Mouse (Mus musculus) left cerebral cortex, adult 18-20 months (tissue): ENCODE measurements at regions not wholly inside any gene's neighbourhood (a gene's known extent, or its start where the extent isn't known, plus 50 kb on each side); places are given as distances from the start of the nearest gene placed in this dataset.

ENCODE experiments used
- DNase-seq, 2 experiments: peaks; one replicate each; pipeline ENCODE4 v3.0.0; 2021 to 2022; ENCODE audit warnings: low spot score in 2 of 2, mixed read lengths in 1 of 2

GRCm38 (mm10) chr6:143615361-143615760, 448.3 kb downstream of the Etnk1 start:
- DNase-seq = no peak

- DNase-seq = no peak
Measured at GRCm38 (mm10) chr6:143616386-143616785, 449.4 kb downstream of the Etnk1 start.

- no peak for DNase-seq
Measured at GRCm38 (mm10) chr6:143618558-143618957, 451.5 kb downstream of the Etnk1 start.

GRCm38 (mm10) chr6:143620583-143620982, 453.6 kb downstream of the Etnk1 start:
- no peak for DNase-seq

GRCm38 (mm10) chr6:143622161-143622560, 455.1 kb downstream of the Etnk1 start:
- no peak for DNase-seq

- no peak for DNase-seq
Measured at GRCm38 (mm10) chr6:143624901-143625300, 457.9 kb downstream of the Etnk1 start.

- DNase-seq = no peak
Measured at GRCm38 (mm10) chr6:143631581-143631980, 464.6 kb downstream of the Etnk1 start.

- no peak for DNase-seq
Measured at GRCm38 (mm10) chr6:143633710-143634109, 466.7 kb downstream of the Etnk1 start.

GRCm38 (mm10) chr6:143634334-143634733, 467.3 kb downstream of the Etnk1 start:
- DNase-seq = no peak

GRCm38 (mm10) chr6:143635043-143635442, 468.0 kb downstream of the Etnk1 start:
- DNase-seq = no peak

- DNase-seq = no peak
Measured at GRCm38 (mm10) chr6:143640652-143641051, 473.6 kb downstream of the Etnk1 start.

GRCm38 (mm10) chr6:143642052-143642451, 475.0 kb downstream of the Etnk1 start:
- DNase-seq = no peak

- no peak for DNase-seq
Measured at GRCm38 (mm10) chr6:143645989-143646388, 479.0 kb downstream of the Etnk1 start.

- no peak for DNase-seq
Measured at GRCm38 (mm10) chr6:143648501-143648900, 481.5 kb downstream of the Etnk1 start.

- peak; percentile 17 to 31 for DNase-seq
Measured at GRCm38 (mm10) chr6:143656576-143656975, 489.6 kb downstream of the Etnk1 start.

GRCm38 (mm10) chr6:143660837-143661236, 493.8 kb downstream of the Etnk1 start:
- no peak for DNase-seq

- peak in 1 of 2 experiments; percentile 6 for DNase-seq
Measured at GRCm38 (mm10) chr6:143663306-143663705, 496.3 kb downstream of the Etnk1 start.

GRCm38 (mm10) chr6:143665374-143665773, 498.4 kb downstream of the Etnk1 start:
- no peak for DNase-seq

GRCm38 (mm10) chr6:143668551-143668950, 501.5 kb downstream of the Etnk1 start:
- no peak for DNase-seq

- no peak for DNase-seq
Measured at GRCm38 (mm10) chr6:143669446-143670130, 502.6 kb downstream of the Etnk1 start.

- DNase-seq = no peak
Measured at GRCm38 (mm10) chr6:143690131-143690530, 523.1 kb downstream of the Etnk1 start.

GRCm38 (mm10) chr6:143690866-143691265, 523.8 kb downstream of the Etnk1 start:
- DNase-seq = no peak

- no peak for DNase-seq
Measured at GRCm38 (mm10) chr6:143697997-143698396, 531.0 kb downstream of the Etnk1 start.
